Mouse (Mus musculus): ENCODE results near the gene Ap1m2.
"Not testable (repeated sequence)": the region's sequence is repeated elsewhere in the genome, so short reads cannot be mapped to it uniquely, and the experiment has no call there.

Ap1m2 gene

DNA sequence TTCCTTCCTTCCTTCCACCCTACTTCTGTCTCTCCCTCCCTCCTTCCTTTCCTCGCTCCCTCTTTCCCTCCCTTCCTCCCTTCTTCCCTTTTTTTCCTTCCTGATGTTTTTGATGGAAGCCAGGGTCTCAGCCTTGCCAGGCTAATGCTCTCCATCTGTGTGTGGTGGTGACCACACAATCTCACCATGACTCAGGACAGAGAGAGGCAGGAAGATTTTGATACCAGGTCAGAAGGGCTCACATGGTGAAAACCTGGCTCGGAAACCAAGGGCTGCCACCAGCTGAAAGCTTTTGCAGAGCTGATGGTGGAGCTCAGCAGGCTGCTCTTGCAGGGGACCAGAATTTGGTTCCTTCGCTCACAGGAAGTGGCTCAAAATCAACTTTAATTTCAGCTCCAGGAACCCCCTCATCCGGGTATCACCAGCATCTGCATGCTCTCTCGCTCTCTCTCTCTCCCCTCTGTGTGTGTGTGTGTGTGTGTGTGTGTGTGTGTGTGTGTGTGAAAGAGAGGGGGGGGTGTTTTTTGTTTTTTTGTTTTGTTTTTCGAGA lies 51.6 kb downstream of the Ap1m2 start:
- DNase-seq (ENCODE audit: low spot score in 2 of 2) = no peak

DNA sequence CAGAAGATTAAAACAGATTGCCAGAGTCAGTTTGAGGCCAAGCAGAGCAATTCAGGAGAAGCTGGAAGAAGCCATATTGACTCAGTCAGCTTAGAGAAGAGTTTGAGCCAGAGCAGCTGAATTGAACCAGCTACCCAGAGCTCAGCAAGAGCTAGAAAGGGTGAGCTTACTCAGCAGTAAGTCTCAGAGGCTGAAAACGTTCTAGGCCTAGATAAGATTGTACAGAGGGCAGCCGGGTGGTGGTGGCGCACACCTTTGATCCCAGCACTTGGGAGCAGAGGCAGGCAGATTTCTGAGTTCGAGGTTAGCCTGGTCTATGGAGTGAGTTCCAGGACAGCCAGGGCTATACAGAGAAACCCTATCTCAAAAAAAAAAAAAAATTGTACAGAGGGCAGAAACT lies 55.8 kb downstream of the Ap1m2 start:
- not testable (repeated sequence) for DNase-seq (ENCODE audit: low spot score in 2 of 2)

DNA sequence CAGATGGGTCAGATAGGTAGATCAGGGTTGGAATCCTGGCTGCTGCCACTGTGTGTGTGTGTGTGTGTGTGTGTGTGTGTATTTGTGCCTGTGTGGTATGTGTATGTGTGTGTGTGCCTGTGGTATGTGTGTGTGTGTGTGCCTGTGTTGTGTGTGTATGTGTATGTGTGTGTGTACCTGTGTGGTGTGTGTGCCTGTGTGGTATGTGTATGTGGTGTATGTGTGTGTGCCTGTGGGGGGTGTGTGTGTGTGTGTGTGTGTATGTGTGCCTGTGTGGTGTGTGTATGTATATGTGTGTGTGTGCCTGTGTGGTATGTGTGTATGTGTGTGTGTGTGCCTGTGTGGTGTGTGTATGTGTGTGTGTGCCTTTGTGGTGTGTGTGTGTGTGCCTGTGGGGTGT lies 57.4 kb downstream of the Ap1m2 start:
- DNase-seq (ENCODE audit: low spot score in 2 of 2) = no peak

DNA sequence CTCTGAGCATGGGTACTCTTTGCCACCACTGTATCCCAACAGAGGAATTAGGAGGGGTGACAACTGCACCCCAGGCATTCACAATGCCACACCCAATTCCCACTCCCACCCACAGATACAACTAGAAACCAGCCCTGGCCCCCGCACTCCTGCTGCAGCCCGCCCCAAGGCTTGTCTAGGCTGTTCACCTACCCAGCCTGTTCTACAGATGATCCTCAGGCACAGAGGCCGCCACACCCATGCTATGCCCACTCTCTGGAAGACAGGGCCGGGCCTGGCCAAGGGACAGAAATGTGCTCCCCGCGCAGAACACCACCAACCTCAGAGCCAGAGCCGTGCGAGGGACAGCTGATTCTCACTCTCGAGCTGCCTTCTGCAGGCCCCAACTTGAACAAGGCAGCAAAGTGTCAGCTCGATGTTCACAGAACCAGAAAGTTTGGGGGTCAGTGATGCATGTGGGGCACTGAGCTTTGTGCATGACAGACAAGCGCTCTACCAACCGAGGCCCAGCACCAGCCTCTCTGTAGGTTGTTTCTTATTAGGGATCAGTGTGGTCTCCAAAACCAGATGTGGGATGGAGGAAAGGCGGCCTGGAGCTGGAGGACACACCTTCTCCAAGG lies 60.9 kb downstream of the Ap1m2 start:
- no peak for DNase-seq (ENCODE audit: low spot score in 2 of 2)

DNA sequence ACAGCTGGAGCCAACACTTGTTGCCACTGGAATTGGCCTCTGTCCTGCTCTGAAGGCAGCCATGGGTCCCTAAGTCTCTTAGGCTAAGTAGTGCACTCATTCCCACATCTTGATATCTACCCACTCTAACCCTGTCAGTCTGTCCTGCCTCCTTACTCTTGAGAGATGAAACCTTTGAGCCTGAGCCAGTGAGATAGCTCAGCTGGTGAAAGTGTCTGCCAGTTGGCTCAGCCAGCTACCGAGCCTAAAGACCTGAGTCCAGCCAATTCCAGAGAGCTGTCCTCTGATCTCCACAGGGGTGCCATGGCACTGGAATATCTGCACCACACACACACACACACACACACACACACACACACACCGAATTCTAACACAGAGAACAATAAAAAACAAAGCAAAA lies 61.6 kb downstream of the Ap1m2 start:
- DNase-seq (ENCODE audit: low spot score in 2 of 2) = no peak

DNA sequence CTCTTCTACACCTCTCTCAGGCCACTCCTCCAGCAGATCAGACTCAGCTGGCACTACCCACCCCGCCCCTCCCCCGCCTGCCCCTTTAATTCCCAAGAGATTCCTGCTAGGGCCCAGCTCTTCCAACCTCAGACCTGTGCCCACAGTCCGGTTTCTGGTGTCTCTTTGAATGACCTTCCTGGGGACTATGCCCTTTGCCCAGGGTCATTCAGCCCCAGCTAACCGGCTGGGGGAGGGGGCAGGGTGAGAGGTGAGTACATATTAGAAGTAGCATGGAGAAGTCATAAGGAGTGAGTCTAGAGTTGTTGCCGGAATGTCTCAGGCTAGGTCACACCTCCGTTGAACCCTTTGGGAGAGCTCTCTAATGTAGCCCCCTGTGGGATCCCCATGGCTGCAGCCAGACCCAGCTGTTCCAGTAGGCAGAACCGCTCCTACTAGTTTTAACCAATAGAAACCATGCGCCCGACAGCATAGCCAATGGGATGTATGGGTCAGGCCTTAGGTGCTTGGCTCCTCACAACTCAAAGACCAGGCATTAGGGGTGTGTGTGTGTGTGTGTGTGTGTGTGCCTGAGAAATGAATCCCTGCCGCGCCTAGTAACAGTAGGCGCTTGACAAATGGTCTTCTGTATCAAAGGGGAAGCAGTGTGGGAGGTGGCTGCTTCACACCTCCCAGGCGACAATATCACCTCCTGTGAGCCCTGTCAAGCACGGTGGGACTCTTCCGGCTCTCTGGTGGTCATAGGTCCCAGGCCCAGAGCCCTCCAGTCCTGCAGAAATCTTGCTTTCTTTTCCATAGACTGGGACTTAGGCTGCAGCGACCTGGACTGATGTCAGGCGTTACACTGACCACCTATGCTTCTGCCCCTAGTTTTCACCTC lies 62.3 kb downstream of the Ap1m2 start:
- DNase-seq (ENCODE audit: low spot score in 2 of 2) = no peak

DNA sequence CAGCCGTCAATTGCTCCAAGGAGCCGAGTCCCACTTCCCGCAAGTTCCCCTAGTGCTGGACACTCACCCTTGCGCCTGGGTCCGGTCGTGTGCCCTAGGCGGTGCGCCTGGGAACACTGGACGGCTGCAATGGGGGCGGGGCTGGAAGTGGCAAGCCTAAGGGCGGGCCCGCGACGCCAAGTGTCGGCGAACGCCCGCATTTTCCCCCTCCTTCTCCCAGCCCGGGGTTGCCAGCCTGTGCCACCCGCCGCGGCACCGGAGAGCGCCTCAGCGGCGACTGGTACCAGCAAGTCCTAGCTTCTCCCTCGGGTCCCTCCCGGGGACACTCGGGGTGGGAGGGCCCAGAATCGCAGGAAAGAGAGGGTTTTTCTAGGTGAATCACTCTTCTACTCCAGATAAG lies 63.8 kb downstream of the Ap1m2 start, which contains the start of gene S1pr5:
S1pr5 (minus strand) TSS at position 118 of the 400 bp plus-strand sequence.
- DNase-seq (ENCODE audit: low spot score in 2 of 2) = no peak

DNA sequence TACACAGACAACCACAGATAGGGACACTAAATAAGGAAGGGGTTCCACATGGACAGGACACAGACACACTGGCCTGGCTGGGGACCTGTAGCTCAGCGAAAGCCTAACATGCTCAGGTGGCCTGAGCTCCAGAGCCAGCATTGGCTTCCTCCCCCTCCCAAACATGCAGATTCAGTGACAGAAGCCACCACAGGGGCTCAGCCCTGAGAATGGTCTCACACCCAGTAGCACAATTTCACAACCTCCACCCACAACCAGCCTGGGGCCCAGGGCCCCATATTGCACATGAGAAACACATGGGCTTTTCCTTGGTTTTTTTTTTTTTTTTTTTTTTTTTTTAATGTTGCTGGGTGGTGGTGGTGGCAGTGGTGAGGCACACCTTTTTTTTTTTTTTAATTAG lies 65.8 kb downstream of the Ap1m2 start:
- DNase-seq (ENCODE audit: low spot score in 2 of 2) = no peak

DNA sequence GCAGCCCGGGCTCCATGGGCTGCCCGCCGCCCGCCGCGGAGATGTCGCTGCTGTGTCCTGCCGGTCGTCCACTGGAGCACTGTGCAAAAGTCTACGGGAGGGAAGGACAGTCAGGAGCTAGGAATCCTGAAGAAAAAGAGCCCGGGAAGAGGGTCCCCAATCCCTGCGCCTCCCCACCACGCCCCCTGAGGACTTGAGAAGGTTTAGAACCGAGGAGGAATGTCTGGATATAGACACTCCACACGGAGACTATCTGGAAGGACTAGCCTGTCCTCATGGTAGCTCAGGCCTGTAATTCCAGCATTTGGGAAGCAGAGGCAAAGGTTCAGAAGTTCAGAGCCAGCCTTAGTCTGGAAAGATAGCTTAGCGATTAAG lies 67.0 kb downstream of the Ap1m2 start:
- DNase-seq (ENCODE audit: low spot score in 2 of 2) = no peak

DNA sequence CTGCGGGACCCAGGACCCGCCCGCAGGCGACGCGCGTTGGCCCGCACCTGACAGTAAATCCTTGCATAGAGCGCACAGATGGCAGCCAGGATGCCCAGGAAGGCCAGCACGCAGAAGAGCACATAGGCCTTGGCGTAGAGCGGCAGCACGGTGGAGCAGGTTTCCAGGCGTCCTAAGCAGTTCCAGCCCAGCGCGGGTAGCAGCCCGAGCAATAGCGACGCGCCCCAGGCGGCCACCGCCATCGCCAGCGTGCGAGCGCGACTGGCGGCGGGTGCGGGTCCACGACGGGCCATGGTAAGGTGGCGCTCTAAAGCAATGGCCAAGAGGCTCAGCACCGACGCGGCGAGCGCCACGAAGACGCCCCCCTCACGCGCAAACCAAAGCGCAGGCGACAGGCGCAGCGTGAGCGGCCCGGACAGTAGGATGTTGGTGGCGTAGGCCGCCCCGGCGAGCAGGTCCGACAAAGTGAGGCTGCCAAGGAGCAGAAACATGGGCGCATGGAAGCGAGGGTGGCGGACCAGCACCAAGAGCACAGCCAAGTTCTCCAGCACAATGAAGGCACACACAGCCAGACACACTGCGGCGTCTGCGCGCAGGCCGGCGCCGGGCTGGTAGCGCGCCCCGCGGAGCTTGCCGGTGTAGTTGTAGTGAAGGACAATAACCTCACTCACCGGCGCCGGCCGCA lies 67.6 kb downstream of the Ap1m2 start:
- peak in 1 of 2 experiments; percentile 52 for DNase-seq (ENCODE audit: low spot score in 2 of 2)

Measured in right cerebral cortex, adult 2 months (tissue).